Mouse (Mus musculus) adrenal gland, adult 8-10 months (tissue): ENCODE results near the gene Cyp11a1. TPM values are rescaled to one million over a fixed set of nuclear protein-coding genes. Genes with fewer than 3 reads are reported as not detected.

Experiments used
- total RNA-seq, 4 experiments: library from RNA; stranded (reverse); gene quantifications; 2 replicates each; pipeline ENCODE4 v1.2.4; 2022

The Cyp11a1 gene
- total RNA-seq, 4 experiments from 2014 or later, result 7,138 to 8,839 (median 8,155) TPM

Other genes with a start within 250 kb of the Cyp11a1 start
- gene Clk3, start 240.6 kb upstream of the Cyp11a1 start, total RNA-seq, result 10 to 100 TPM; 75.3 to 83.3 (median 78.5) TPM
- gene Arid3b, start 169.6 kb upstream of the Cyp11a1 start, total RNA-seq, result 1 to 10 TPM; 4.6 to 9.8 (median 8.4) TPM
- gene Ubl7, start 95.4 kb upstream of the Cyp11a1 start, total RNA-seq, result 10 to 100 TPM; 85.6 to 97.1 (median 88.7) TPM
- gene Sema7a, start 66.3 kb upstream of the Cyp11a1 start, total RNA-seq, result 10 to 100 TPM in 3 of 4 experiments, 1 to 10 TPM in 1; 9.5 to 23.8 (median 17.6) TPM
- gene Stra6, start 57.4 kb downstream of the Cyp11a1 start, total RNA-seq, result 1 to 10 TPM; 1.0 to 2.6 (median 2.2) TPM
- gene Ccdc33, start 112.4 kb downstream of the Cyp11a1 start, total RNA-seq, result 1 to 10 TPM in 2 of 4 experiments, under 1 TPM in 1, not detected in 1; 0.49 to 2.4 (median 1.2) TPM
- gene Islr, start 197.9 kb downstream of the Cyp11a1 start, total RNA-seq, result 10 to 100 TPM; 23.6 to 40.9 (median 28.1) TPM
- gene Islr2, start 197.9 kb downstream of the Cyp11a1 start, total RNA-seq, result 1 to 10 TPM; 1.2 to 1.9 (median 1.7) TPM
- 10 to 100 TPM; 23.4 to 45.6 (median 31.8) TPM for gene Pml, start 243.4 kb downstream of the Cyp11a1 start, total RNA-seq
- gene Stoml1, start 246.8 kb downstream of the Cyp11a1 start, total RNA-seq, result 10 to 100 TPM; 19.9 to 32.9 (median 28.3) TPM